Mouse (Mus musculus) heart, embryonic 16.5 days (tissue): ENCODE data around the gene Nfrkb. TPM values are rescaled to one million over a fixed set of nuclear protein-coding genes. Genes with fewer than 3 reads are reported as not detected.
A peak's percentile ranks its signal among the peaks of the same experiment; 100 is the strongest.

Experiments
- ATAC-seq: fragments of 200-750 bp; cut with Nextera tagmentation; replicated peaks from 2 replicates; pipeline ENCODE4 v1.8.0; 2017; ENCODE audit warnings: moderate number of reproducible peaks; ENCODE audit not compliant: insufficient read depth, low FRiP score; ENCODE audit errors: extremely low read depth
- H3K27ac ChIP-seq: fragments of 300-500 bp; sonication (generic); 2 replicates; pipeline ENCODE4 v1.5.1; 2014; ENCODE audit warnings: mild to moderate bottlenecking, low read length, control low read depth, moderate library complexity
- H3K27me3 ChIP-seq: fragments of 300-500 bp; sonication (generic); 2 replicates; pipeline ENCODE4 v1.6.1; 2014; ENCODE audit warnings: low read length, mixed read lengths; ENCODE audit not compliant: control insufficient read depth, insufficient read depth
- H3K36me3 ChIP-seq: fragments of 300-500 bp; sonication (generic); 2 replicates; pipeline ENCODE4 v1.6.1; 2014; ENCODE audit not compliant: control insufficient read depth, insufficient read depth
- H3K4me1 ChIP-seq: fragments of 300-500 bp; sonication (generic); 2 replicates; pipeline ENCODE4 v1.6.1; 2014; ENCODE audit warnings: low read length, mixed read lengths; ENCODE audit not compliant: control insufficient read depth, insufficient read depth
- H3K4me2 ChIP-seq: fragments of 300-500 bp; sonication (generic); 2 replicates; pipeline ENCODE4 v1.6.1; 2014; ENCODE audit warnings: low read depth, mild to moderate bottlenecking, control low read depth, low read length
- H3K4me3 ChIP-seq: fragments of 300-500 bp; sonication (generic); 2 replicates; pipeline ENCODE4 v1.5.1; 2014; ENCODE audit warnings: mild to moderate bottlenecking, control low read depth, low read length
- H3K9ac ChIP-seq: fragments of 300-500 bp; sonication (generic); 2 replicates; pipeline ENCODE4 v1.6.1; 2014; ENCODE audit warnings: low read length, control low read depth
- H3K9me3 ChIP-seq: fragments of 300-500 bp; sonication (generic); replicated peaks from 2 replicates; pipeline ENCODE4 v1.6.1; 2016; ENCODE audit warnings: low read length; ENCODE audit not compliant: control insufficient read depth
- WGBS: fragments of 180-500 bp; shearing (Covaris S2); extraction: QIAGEN DNeasy Blood & Tissue Kit; methylation state at CpG from one replicate; pipeline ENCODE4 v1.1.7; 2014; 5-methylcytosine and 5-hydroxymethylcytosine counted together
- polyA plus RNA-seq: library from polyadenylated mRNA; unstranded; fragments of >200 nt; fragmentation: Nextera tagmentation; extraction: Ambion mirVana; gene quantifications from 2 replicates; pipeline ENCODE4 v1.2.1, GENCODE M21; 2015

Gene Nfrkb
- 13.4 and 13.9 TPM in 2 replicates for polyA plus RNA-seq

DNA sequence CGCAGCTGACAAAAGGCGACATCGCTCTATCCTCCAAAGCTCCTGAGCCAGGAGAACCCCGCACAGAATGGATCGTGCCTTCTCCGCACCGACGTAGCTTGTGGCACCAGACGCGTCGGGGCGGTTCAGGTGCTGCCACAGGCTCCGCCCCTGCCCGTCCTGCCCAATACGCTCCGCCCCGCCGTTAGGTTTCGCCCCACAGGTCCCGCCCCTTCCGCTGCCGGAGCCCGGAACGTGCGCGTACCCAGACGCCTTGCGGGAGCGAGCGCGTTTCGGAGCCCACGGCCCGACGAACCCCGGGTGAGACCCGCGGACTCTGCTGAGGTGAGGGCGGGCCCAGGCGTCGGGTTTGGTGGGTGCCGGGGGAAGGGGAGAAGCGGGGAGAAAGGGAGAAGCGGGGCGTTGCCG, at the start of gene Nfrkb:
TSS of gene Nfrkb (plus strand) at position 246 of the 408 bp plus-strand sequence.
- peak within 1 kb of the TSS; percentile 89 for H3K4me2 ChIP-seq
- under 1% methylated on average over 44 of the region's 46 CpGs for WGBS

DNA sequence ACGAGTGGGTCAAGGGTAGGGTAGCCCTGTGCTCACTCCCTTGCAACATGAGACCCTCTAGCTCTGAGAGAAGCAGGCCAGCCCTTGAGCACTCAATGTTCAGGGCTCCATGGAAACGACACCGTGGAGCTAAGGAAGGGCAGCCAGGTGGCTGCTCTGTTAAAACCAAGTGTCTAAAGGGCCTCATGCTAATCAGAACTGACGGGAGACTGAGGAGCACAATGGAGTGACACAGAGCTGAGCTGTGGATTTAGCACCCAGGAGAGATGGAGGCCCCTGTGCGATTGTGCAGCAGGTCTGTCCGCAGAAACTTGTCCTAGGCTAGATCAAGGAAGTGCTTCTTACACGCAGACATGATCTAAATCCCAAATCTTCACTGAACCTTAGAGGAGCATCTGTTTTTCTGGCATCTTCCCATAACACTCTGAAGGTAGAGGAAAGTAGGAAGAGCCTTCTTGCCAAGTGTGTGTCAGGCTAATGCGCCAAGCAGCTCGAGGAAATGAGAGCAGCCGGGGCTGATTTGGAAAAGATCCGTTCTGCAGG, 41.6 kb upstream of the Nfrkb start:
- no peaks in the 10 kb centered on the region for H3K36me3 ChIP-seq
- no peak overlapping the region for H3K27ac ChIP-seq
- ATAC-seq: no peak
- H3K4me1 ChIP-seq: no peaks in the 10 kb centered on the region
- no peaks in the 10 kb centered on the region for H3K9me3 ChIP-seq
- no peaks in the 10 kb centered on the region for H3K27me3 ChIP-seq
- H3K4me2 ChIP-seq: no peak overlapping the region
- WGBS: 63% methylated on average over 11 of the region's 11 CpGs
- H3K4me3 ChIP-seq: no peak overlapping the region
- no peak overlapping the region for H3K9ac ChIP-seq

More for the DNA sequence above, at the start of gene Nfrkb:
- Histone ChIP-seq H3K9ac (peak within 1 kb of the TSS; percentile 93), H3K36me3 (peaks cover 2% of the 10 kb centered on the region; the same call in 1 of the 2 replicates), H3K4me3 (peak within 1 kb of the TSS; percentile 92), H3K4me1 (peaks cover 10% of the 10 kb centered on the region), H3K9me3 (no peaks in the 10 kb centered on the region), H3K27me3 (no peaks in the 10 kb centered on the region), H3K27ac (peak within 1 kb of the TSS; percentile 49)
- ATAC-seq: peak; percentile 97

DNA sequence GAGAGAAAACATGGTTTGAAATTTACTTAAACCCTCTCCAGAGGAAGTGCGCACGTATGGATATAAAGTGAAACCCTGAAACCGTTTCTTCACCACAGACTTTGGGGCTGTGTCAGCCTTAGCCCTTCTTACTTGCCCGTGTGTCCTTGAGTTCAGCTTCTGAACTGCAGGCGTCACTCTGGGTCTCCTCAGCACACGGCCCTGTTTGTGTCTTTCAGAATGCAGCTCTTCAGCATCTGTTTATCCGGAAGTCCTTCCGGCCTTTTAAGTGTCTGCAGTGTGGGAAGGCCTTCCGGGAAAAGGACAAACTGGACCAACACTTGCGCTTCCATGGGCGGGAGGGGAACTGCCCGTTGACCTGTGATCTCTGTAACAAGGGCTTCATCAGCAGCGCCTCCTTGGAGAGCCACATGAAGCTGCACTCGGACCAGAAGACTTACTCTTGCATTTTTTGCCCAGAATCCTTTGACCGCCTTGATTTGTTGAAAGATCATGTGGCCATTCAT, 39.4 kb upstream of the Nfrkb start:
- no peaks in the 10 kb centered on the region for H3K36me3 ChIP-seq
- ATAC-seq: no peak
- 71% methylated on average over 15 of the region's 15 CpGs for WGBS
- no peaks in the 10 kb centered on the region for H3K9me3 ChIP-seq
- H3K4me3 ChIP-seq: no peak overlapping the region
- H3K27ac ChIP-seq: no peak overlapping the region
- H3K9ac ChIP-seq: no peak overlapping the region
- H3K4me1 ChIP-seq: no peaks in the 10 kb centered on the region
- H3K27me3 ChIP-seq: no peaks in the 10 kb centered on the region
- no peak overlapping the region for H3K4me2 ChIP-seq

DNA sequence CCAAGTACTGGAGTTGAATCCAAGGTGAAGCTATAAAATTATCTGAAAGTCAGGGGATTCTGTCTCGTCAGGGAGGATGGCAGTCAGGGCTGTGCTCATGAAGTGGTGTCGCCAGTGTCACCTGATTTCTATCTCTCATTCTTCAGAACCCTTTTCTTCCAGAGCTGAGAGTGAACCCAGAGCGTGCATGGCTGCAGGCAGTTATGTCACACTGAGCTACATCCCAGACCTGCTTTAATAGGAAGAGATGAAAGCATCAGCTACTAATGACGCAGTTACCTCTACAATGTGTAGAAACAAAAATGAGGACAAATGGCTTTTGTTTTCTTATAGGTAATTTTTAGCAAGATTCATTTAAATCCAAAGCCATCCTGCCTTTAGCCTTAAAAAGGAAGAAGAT, 37.5 kb upstream of the Nfrkb start:
- no peaks in the 10 kb centered on the region for H3K36me3 ChIP-seq
- WGBS: 69% methylated on average over 4 of the region's 4 CpGs
- H3K9ac ChIP-seq: no peak overlapping the region
- no peak overlapping the region for H3K4me2 ChIP-seq
- ATAC-seq: no peak
- H3K27ac ChIP-seq: no peak overlapping the region
- no peak overlapping the region for H3K4me3 ChIP-seq
- no peaks in the 10 kb centered on the region for H3K27me3 ChIP-seq
- H3K9me3 ChIP-seq: no peaks in the 10 kb centered on the region
- no peaks in the 10 kb centered on the region for H3K4me1 ChIP-seq

DNA sequence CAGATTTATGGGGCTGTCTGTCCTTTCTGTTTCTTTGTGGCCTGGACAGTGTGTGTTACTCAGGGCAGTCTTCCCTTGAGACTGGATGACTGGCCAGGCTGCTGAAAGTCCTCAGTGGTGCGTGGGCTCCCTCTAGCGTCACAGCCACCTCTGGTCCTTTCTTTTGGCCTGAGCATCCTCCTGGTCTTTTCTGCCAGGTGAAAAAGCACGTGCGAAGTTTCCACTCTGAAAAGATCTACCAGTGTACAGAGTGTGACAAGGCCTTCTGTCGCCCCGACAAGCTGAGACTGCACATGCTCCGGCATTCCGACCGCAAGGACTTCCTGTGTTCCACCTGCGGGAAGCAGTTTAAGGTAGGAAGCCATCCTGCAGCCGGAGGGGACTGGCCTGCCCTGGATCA, 37.1 kb upstream of the Nfrkb start:
- no peaks in the 10 kb centered on the region for H3K9me3 ChIP-seq
- H3K4me2 ChIP-seq: no peak overlapping the region
- H3K4me1 ChIP-seq: no peaks in the 10 kb centered on the region
- no peak overlapping the region for H3K9ac ChIP-seq
- no peak overlapping the region for H3K4me3 ChIP-seq
- WGBS: 63% methylated on average over 11 of the region's 11 CpGs
- ATAC-seq: peak; percentile 28
- H3K27ac ChIP-seq: no peak overlapping the region
- no peaks in the 10 kb centered on the region for H3K27me3 ChIP-seq
- H3K36me3 ChIP-seq: no peaks in the 10 kb centered on the region

DNA sequence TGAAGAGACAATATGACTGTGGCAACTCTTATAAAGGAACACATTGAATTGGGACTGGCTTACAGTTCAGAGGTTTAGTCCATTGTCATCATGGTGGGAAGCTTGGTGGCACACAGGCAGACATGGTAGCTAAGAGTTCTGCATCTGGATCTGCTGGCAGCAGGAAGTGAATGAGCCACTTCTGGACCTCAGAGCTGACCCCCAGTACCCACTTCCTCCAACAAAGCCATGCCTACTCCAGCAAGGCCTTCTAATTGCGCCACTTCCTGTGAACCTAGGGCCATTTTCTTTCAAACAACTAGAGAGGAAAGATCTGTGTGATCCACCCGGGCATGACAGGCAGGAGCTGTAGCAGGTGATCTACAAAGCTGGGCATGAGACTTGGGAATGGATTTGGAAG, 33.3 kb upstream of the Nfrkb start:
- Histone ChIP-seq H3K4me1 (no peaks in the 10 kb centered on the region), H3K4me2 (no peak overlapping the region), H3K9me3 (no peaks in the 10 kb centered on the region), H3K9ac (no peak overlapping the region), H3K27ac (no peak overlapping the region), H3K4me3 (no peak overlapping the region), H3K27me3 (no peaks in the 10 kb centered on the region), H3K36me3 (0 out of 2 replicates have a peak, but pooled peaks cover 3% of the 10 kb centered on the region)
- no peak for ATAC-seq
- WGBS: 90% methylated on average over 2 of the region's 2 CpGs

DNA sequence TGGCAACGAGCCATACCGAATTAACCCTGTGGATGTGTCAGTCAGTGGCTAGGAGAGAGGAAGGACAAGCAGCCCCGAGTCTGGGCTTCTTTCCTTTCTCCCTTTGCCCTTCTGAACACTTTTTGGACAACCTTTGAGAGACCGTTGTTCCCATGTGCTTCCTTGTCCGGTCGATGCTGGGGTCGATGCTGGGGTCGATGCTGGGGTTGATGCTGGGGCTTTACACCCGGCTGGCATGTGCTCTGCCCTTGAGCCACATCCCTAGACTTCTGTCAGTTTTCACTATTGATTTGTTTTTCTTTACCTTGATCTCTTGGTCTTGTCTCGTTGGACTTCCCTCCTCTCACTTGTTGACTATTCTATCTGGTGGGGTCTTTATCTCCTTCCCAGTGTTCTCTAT, 32.5 kb upstream of the Nfrkb start:
- no peak for ATAC-seq
- no peaks in the 10 kb centered on the region for H3K27me3 ChIP-seq
- H3K9ac ChIP-seq: no peak overlapping the region
- 0 out of 2 replicates have a peak, but pooled peaks cover 3% of the 10 kb centered on the region for H3K36me3 ChIP-seq
- no peak overlapping the region for H3K4me3 ChIP-seq
- 80% methylated on average over 10 of the region's 10 CpGs for WGBS
- H3K9me3 ChIP-seq: no peaks in the 10 kb centered on the region
- H3K4me1 ChIP-seq: no peaks in the 10 kb centered on the region
- H3K27ac ChIP-seq: no peak overlapping the region
- no peak overlapping the region for H3K4me2 ChIP-seq

DNA sequence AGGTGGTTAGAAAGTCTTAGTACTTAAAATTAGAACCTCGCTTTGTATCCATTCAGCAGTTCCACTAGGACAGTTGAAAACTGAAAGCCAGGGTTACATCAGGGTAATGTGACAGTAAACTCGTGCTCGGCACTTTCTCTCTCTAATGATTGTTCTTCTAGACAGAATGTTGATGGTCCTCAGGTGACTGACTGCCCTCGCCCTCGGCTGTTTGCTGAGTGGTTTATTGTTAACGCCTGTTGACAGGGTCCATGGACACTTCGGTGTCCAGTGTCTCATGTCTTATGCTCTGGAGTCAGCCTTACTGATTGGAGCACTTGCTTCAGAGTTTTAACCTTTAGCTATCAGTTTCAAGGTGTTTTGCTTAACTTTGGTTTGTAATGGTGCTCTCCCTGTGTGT, 31.9 kb upstream of the Nfrkb start:
- Histone ChIP-seq H3K4me2 (no peak overlapping the region), H3K27ac (no peak overlapping the region), H3K36me3 (0 out of 2 replicates have a peak, but pooled peaks cover 6% of the 10 kb centered on the region), H3K4me3 (no peak overlapping the region), H3K27me3 (no peaks in the 10 kb centered on the region), H3K9ac (no peak overlapping the region), H3K9me3 (no peaks in the 10 kb centered on the region), H3K4me1 (no peaks in the 10 kb centered on the region)
- ATAC-seq: no peak
- 69% methylated on average over 7 of the region's 7 CpGs for WGBS

DNA sequence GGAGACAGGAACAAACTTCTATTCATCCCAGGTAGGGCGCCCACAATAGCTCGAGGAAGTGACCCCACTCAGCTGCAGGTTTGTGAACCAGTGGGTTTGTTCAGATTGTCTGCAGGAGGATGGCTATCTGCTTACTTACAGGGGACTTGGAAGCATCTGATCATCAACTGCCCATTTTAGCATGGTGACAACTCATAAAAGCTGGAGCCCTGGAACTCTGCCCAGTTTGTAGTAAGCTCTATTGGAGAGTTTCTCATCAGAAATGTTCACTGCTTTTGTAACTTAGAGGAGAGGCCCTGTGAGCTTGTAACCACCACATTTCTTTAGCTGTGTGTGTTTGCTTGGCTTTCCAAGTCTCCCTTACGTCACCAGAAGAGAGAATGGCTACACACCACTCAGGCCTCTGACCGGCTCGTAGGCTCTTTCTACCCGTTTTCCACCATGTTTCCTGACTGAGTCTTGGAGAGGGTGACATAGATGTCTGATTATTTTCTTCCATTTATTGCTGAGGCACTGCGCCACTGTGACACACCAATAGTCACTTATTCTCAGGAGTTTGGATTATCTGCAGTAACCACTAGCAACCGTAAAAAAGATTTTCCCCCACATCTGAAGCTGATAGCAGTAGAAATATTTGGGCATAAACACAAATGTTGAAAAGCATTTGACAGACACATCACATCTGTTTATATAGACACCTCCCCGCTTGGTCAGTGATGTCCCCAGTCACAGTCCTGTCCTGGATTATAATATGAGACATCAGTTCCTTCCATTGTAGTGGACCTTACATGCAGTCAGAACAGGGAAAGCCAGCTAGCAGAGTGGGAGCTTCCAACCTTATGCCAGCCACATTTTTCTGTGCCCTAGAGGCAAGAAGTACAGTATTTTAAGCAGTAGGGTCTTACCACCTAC, 22.0 kb upstream of the Nfrkb start:
- Histone ChIP-seq H3K4me1 (0 out of 2 replicates have a peak, but pooled peaks cover 4% of the 10 kb centered on the region), H3K4me3 (no peak overlapping the region), H3K9me3 (no peaks in the 10 kb centered on the region), H3K27me3 (no peaks in the 10 kb centered on the region), H3K27ac (peak overlapping the region; percentile 40; the same call in 1 of the 2 replicates), H3K4me2 (no peak overlapping the region), H3K9ac (no peak overlapping the region), H3K36me3 (peaks cover 13% of the 10 kb centered on the region)
- WGBS: 66% methylated on average over 9 of the region's 9 CpGs
- ATAC-seq: peak; percentile 41; the same call in 1 of the 2 replicates
